Mouse (Mus musculus): ENCODE results near the gene Mrpl43.
A peak's percentile ranks its signal among the peaks of the same experiment; 100 is the strongest.
"Not testable (repeated sequence)": the region's sequence is repeated elsewhere in the genome, so short reads cannot be mapped to it uniquely, and the experiment has no call there.

The Mrpl43 gene

DNA sequence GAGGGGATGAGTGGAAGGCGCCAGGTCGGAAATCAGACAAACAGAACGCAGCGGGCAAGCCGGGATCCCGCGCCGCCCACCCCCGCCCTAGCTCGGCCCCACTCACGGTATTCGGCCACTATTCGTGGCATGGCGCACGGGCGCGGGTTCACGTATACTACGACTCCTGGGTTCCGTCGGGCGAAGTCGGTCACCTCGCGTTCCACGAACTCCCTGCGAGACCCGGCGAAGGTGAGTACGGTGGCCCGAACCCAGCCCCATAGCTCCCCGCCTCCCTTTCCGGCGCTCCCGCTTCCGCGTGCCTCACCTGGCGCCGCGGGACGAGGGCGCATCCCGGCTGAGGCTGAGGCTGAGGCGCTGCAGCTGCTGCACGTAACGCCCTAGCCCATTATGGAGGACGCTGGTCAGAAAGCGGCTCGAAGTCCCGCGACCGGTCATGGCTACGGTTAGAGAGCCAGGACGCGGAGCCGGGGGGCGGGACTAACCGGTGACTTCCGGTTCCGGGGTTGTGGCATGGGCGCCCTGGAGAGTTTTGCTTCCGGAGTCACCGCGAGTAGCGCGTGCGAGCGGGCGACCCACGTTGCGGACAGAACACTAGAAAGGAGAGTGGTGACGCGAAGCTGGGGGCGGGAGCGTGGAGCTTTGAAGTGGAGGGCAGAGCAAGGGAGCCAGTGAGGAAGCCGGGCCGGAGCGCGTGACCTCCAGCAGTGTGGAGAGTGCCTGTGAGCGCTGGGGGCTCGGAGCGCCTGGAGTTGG, at the start of gene Mrpl43:
Gene Mrpl43 (minus strand): TSS at position 486 of the 756 bp plus-strand sequence.
- DNase-seq (ENCODE audit: low read depth, low spot score): peak; percentile 92

DNA sequence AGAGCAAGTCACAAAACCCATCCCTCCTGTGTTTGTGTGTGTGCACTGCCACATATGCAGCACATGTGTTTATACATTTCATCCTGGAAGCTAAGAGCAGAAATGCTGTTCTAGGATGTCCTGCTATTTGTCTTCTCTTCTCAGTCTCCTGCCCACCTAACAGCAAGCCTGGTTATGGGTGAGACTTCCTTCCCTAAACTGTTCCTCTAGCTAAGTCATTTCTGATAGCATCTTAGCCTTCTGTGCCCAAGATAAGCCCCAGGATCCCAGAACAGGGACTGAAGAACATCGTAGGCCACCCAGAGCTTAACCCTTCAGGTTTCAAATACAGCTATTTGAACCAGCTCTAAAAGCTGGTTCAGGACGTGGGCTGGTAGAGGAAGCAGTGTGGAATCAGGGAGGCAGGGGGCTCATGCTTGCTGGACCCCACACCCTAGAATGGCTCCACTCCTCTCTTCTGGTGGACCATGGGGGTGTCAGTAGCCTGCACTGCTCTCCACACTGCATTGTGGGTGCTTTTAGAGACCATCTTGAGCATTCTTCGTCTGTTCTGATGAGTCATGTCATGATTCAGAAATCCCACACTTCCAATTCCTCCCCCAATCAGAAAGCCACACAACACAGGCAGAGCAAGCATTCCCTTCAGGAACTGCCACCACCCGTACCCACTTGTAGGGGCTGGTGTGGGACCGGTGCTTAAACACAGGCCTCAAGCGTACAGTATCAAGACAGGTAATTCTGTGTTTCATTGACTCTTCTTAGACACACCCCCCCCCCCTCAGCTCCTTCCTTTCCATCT, 48.8 kb upstream of the Mrpl43 start:
- no peak for DNase-seq (ENCODE audit: low read depth, low spot score)

DNA sequence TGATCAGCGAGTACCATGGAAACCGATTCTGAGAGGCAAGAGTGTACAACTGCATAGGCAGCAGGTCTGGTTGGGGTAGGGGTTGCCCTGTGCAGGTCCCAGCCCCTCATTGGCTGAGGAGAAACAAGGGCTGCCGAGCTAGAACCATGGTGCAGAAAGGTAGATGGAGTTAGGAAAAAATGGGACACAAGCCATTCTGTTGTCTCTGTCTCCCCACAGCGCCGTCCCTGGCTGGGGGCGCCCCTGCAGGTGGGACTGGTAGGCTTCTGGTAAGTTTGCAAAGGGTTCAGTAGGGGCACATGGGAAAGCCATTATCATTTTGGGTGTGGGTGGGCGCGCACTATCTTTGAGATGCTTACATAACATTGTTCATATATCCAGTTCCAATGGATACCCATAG, 47.2 kb upstream of the Mrpl43 start:
- no peak for DNase-seq (ENCODE audit: low read depth, low spot score)

DNA sequence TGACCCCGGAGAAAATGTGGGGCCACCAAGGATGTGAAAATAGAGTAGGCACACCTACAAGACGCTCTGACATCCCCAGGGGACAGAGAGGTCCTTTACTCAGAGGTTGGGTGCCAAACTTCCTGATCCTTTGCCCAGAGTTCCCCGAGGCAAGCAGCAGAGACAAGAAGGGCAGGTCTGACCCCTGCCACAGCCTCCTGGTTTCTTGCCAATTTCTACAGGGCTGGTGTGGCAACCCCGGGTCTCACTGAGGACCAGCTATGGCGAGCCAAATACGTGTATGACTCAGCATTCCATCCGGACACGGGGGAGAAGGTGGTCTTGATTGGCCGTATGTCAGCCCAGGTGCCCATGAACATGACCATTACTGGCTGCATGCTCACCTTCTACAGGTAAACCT, 43.3 kb upstream of the Mrpl43 start:
- DNase-seq (ENCODE audit: low read depth, low spot score): no peak

DNA sequence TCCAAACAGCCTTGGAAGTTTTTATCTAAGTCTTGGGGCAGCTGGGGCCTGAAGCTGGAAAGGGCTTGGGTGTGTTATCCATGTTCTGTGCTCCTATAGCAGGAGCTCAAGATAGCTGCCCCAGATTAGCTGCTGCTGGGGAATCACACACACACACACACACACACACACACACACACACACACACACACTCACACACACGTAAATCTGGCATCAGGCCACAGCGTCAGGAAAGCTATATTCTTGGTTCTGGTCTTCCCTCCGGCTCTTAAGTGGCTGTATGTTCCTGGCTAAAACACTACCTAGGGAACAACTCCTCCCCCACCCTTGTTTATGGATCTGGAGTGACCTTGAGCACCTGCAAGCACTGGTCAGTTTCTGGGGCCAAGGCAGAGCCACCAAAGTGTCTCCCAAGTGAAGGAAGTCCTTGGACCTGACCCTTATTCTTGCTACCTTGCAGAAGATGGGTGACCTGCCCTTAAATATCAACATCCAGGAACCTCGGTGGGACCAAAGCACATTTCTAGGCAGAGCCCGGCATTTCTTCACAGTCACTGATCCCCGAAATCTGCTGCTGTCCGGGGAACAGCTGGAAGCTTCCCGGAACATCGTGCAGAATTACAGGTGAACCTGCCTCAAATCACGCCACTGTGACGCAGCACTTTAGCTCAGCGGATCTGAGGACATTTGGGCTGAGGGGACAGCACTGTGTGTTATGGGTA, 42.6 kb upstream of the Mrpl43 start:
- DNase-seq (ENCODE audit: low read depth, low spot score): no peak

DNA sequence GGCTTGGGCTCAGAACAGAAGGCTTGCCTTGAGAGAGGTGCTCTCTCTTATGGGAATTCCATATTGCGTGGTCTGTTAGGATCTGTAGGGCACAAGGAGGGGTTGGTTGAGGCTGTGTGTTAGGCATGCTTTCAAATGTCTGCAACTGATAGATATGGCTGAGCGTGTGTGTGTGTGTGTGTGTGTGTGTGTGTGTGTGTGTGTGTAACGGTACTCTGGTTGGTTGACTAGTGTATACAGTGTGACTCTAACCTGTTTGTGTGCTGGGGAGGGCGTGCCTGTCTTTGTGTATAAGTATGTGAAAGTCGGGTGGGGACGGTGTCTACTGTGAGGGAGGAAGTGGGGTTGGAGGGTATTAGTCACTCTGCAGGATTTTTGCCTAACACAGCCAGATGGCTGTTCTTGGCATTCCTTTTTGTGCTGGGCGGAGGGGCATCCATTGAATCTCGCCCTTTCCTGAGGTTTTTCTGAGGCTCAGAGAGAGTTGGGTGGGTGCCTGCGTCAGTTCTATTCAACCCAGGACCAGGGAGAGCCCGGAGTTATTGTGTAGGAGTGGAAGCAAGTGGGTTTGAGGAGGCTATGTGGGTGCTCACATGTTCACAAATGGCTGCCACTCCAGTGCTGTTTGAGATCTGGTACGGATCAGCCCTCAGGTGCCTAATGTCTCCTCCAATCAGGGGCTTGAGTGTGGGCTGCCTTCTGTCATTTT, 41.8 kb upstream of the Mrpl43 start:
- no peak for DNase-seq (ENCODE audit: low read depth, low spot score)

DNA sequence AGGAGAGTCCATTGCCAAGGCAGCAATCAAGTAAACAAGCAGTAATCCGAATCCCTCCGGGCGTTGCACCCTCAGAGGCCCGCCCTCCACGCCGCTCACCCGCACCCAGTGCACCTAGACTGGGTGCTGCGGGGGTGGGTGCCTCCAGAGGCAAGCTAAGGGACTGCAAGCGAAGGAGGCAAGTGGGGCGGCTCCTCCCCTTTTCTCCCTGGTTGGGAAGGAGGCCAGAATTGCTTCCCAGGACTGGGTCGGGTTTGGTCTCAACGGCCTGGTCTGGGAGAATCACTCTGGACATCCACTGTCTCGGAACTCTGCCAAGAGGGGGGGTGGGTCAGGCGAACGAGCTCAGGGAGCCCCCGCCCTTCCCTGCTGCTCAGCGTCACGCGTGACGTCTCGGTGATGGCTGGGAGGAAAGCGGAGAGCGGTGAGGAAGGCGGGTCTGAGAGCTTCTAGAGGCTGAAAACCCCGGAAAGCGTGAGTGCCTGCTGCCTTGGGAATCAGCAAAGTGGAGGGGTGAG, 41.2 kb upstream of the Mrpl43 start, which contains the start of gene Sfxn3:
Gene Sfxn3 (plus strand): TSS at position 87 of the 518 bp plus-strand sequence.
- peak; percentile 70 for DNase-seq (ENCODE audit: low read depth, low spot score)

DNA sequence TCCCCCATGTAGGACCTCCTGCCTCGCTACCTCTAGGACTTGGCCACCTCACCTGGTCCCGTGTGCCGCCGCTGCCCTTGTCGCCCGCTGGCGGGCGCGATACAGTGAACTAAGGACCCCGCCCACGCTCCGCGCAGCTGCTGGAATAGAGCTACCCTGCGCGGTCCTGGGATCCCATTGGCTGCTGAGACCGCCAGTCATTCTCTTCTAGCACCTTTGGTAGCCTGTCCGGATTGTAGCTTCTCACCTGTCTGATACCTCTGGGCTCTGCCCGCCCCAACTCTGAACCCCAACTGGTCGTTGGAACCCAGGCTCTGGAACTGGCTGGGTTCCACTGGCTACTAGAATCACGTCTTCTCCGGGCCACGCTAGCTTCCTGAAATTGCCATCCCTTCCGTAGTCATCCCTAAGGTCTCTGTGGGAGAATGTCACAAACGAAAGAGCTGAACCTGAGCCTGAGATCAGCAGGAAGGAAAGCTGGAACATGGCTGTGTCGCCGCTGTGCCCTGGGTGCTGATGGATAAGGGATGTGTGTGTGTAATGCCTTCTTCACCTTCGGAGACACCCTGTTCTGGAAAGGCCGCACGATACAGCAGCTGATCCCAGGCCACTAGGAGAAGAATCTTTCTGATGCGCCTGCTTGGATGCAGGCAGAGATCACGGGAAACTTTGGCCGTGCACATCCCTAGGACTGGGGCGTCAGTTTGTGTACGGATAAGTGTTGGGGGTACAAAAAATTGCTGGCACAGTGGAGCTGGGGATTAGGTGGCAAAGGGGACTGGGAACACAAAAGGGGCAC, 40.5 kb upstream of the Mrpl43 start:
- peak; percentile 63 for DNase-seq (ENCODE audit: low read depth, low spot score)

DNA sequence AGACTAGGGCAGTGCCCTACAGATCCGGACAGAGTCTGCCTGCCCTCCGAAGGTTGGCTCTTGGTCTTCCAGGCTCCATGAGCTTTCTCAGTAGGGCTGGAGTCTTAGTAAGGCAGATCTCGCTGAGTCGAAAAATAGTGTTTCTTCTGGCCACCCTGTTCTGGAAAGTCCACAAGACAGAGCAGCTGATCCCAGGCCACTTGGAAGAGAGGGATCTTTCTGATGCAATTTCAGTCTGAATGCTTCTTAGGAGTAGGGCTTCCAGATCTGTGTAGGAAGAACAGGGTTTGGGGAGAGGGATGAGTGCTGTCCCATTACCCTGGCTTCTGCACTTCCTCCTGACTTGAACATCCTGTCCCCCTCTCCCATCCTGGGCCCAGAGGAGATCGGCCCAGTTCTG, 39.4 kb upstream of the Mrpl43 start, which contains the start of gene Pdzd7:
Gene Pdzd7 (minus strand): TSS at position 67 of the 400 bp plus-strand sequence.
- DNase-seq (ENCODE audit: low read depth, low spot score): no peak

DNA sequence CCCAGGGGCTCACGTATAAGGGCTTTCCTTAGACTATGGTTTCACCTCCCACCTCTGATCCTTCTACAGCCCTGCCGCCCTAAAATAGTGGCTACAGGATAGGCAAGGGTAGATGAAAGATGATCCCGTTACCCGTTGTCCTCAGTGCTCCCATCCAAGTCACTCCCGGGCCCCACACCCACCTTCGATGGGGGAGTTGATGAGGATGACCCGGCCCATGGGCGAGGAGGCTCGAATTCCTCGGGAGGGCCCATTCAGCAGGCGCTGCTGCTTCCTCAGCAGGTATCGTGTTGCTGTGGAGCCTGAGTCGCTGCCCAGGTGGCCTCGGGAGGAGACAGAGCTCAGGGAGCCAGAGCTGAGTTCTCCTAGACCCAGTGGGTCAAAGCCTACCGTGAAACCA, 39.0 kb upstream of the Mrpl43 start:
- no peak for DNase-seq (ENCODE audit: low read depth, low spot score)

DNA sequence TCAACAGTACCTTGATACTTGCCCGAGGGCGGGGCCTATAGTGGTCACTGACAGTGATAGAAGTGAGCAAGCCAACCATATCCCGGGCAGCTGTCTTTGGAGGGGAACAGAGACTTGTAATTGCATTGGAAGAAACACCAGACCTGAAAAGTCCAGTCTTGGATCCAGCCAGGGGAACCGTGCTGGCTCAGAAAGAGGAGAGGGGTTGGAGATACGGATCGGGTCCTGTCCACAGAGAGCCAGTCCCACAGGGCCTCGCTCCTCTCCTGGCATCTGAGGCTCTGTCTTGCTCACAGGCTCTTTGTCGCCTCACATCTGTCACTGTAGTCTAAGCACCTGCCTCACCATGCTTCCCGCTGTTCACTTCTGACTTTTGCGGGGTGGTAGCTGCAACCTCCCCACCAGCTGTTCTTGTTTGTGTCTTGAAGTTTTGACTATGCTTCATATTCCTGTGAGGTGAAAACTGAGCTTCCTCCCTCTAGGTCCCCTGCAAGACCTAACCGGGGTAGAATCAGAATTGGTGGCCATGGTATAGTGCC, 38.2 kb upstream of the Mrpl43 start:
- no peak for DNase-seq (ENCODE audit: low read depth, low spot score)

- DNase-seq (ENCODE audit: low read depth, low spot score): no peak
Measured at GRCm38 (mm10) chr19:45040214-45040613, 34.0 kb upstream of the Mrpl43 start.

DNA sequence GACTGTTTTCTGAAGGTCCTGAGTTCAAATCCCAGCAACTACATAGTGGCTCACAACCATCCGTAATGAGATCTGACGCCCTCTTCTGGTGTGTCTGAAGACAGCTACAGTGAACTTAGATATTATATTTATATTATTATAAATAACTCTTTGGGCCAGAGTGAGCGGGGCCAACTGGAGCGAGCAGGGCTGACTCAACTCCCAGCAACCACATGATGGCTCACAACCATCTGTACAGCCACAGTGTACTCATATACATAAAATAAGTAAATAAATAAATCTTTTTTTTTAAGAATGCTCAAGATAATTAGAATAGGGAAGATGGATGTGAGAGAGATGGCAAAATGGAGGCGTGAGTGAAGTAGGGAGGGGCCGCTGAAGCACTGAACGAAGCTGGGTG, 32.0 kb upstream of the Mrpl43 start:
- not testable (repeated sequence) for DNase-seq (ENCODE audit: low read depth, low spot score)

DNA sequence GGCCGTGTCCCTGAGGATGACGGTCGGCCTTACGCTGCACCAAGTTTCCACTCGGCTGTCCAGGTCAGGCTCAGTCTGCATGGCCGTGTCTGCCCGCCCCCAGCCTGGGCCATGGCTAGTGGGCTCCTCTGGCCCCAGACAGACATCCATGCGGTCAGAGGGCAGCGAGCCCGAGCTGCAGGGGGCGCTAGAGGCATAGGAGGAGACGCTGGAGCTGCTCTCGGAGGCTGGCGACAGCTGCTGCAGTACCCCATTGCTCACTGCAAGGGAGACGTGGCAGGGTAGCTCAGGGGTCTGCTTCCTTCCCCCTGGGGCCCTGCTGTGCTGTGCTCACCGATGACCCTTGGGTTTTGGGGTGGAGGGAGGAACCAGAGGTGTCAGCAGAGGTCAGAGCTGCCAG, 30.6 kb upstream of the Mrpl43 start:
- no peak for DNase-seq (ENCODE audit: low read depth, low spot score)

DNA sequence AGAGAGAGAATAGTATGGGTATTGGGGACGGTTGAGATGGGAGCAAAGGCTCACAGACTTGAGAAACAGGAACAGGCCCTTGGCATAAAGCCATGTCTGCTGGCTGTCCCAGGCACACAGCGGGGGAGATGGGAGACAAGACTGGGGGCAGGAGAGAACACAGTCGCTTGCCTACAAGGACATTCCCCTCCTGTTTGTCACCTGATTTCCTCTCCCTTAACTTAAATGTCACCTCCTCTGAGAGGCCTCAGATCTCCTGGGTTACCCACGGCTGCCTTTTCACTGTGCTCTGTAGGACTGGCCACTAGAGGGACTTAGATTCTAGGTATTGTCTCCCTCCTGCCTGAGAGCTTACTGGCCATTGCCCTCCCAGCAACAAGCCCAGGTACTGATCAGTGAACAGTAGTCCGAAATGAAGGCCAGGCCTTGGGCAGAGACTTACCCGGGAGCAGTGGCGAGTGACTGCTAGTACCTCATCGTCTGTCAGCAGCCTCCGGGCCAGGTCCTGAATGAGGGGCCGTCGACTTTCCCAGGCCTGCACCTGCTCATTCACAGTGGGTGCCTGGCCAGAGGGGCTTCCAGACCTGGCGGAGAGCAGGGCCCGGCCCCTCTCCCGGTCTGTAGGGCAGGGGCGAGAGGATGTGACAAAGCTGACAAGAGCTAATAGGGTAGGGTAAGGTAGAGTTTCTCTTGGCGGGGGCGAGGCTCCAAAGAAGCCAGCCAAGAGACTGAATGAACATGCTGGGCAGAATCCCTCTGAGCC, 26.5 kb upstream of the Mrpl43 start:
- DNase-seq (ENCODE audit: low read depth, low spot score): no peak

DNA sequence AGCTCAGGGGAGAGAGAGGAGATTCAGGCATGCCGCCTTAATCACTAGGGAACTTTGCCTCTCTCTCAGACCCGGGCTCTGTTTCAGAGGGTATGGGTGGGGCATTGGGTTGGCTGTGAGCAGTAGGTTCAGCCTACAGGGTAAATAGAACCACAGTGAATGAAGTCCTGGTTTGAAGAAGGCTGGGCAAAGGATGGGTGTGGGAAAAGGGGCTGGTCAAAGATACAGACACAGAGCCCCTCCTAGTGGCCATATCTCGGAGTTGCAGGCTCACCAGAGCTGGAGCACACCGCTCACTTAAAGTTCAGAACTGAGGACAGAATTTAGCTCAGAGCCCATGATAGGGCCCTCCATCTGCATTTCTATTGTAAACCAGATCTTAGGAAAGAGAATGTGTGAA, 25.5 kb upstream of the Mrpl43 start:
- peak; percentile 85 for DNase-seq (ENCODE audit: low read depth, low spot score)

DNA sequence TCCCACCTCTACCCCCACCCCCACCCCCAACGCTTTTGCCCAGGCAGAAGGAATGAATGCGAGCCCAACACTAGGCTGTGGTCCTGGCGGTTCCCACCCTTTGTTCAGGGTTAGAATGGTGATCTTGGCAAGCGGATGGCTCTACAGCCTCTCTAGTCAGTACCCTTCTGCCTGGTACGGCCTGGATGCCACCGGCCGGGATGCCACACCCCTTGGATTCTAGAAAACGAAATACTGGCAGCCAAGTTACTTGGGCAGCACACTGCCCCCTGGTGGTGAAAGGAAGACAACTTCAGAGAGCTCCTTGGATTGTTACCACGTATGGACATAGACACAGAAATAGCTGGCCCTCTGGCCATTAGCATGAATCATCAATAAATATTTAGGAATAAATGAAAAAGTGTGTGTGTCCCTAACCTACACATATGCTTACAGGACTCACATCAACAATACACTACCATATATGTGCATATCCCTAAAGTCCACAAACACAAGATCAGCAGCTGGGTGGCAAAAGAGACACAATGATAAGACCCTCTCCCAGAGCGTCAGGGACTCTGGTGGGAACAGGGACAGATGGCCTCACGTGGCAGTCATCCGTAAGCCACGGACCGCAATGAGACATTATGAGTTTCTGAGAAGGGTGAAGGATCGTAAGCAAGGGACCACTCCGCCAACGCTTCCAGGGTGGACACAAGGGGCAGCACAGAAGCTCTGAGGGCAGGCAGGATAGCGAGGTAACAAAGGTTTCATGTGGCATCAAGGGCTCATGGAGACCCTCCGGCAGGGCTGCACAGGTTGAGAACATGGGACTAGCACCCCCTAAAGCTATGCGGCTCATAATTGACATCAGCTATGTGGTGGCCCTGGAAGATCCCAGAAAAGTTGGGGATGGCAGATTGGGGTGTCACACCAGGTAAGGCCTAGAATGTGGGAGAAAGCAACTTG, 24.8 kb upstream of the Mrpl43 start:
- DNase-seq (ENCODE audit: low read depth, low spot score): peak; percentile 92

- DNase-seq (ENCODE audit: low read depth, low spot score): peak; percentile 71
Measured at GRCm38 (mm10) chr19:45030111-45030510, 23.9 kb upstream of the Mrpl43 start.

All from mesoderm, embryonic 11.5 days (tissue).